Mouse (Mus musculus): Measurements from ENCODE around the gene Mfsd2b. TPM values are rescaled to one million over a fixed set of nuclear protein-coding genes. Genes with fewer than 3 reads are reported as not detected.
"Not testable (repeated sequence)": the region's sequence is repeated elsewhere in the genome, so short reads cannot be mapped to it uniquely, and the experiment has no call there.

Gene Mfsd2b
- polyA plus RNA-seq, 1 experiment: 0.07 TPM

GRCm38 (mm10) chr12:4889891-4890290, 15.7 kb upstream of the Mfsd2b start:
- TF ChIP-seq MYOD1 (IDR thresholded peaks at IDR 0.05; ENCODE audit: control insufficient read depth in 1 of 3, insufficient read length in 2 of 3, low read depth in 2 of 3) (no peak), USF1 (IDR thresholded peaks at IDR 0.05; ENCODE audit: low read depth) (no peak), REST (IDR thresholded peaks at IDR 0.05; ENCODE audit: insufficient read depth, insufficient read length) (no peak), MAX (IDR thresholded peaks at IDR 0.05; ENCODE audit: low read depth) (no peak), POLR2A (IDR thresholded peaks at IDR 0.05; ENCODE audit: insufficient read length, low read depth) (no peak), POLR2AphosphoS2 (IDR thresholded peaks at IDR 0.05; ENCODE audit: insufficient read length, low read depth) (no peak), TCF12 (IDR thresholded peaks at IDR 0.05; ENCODE audit: insufficient read depth, poor library complexity, severe bottlenecking) (no peak), TCF3 (IDR thresholded peaks at IDR 0.05; ENCODE audit: insufficient read length, low read depth) (no peak), SRF (IDR thresholded peaks at IDR 0.05; ENCODE audit: control insufficient read depth, insufficient read length, low read depth) (no peak), MYOG (IDR thresholded peaks at IDR 0.05; ENCODE audit: control insufficient read depth in 1 of 3, insufficient read depth in 1 of 3, insufficient read length in 2 of 3, low read depth in 2 of 3) (no peak), CEBPB (IDR thresholded peaks at IDR 0.05; ENCODE audit: insufficient read depth, poor library complexity, severe bottlenecking) (no peak), E2F4 (IDR thresholded peaks at IDR 0.05; ENCODE audit: insufficient read depth) (no peak)
- no peak overlapping the region for H3K4me2 ChIP-seq (ENCODE audit: low read depth)
- H3K4me3 ChIP-seq: no peak overlapping the region
- no peak overlapping the region for H3ac ChIP-seq (ENCODE audit: control insufficient read depth, insufficient read length)
- H3K27me3 ChIP-seq (ENCODE audit: control insufficient read depth, insufficient read depth, insufficient read length): no peaks in the 10 kb centered on the region
- H3K36me3 ChIP-seq (ENCODE audit: control insufficient read depth, insufficient read depth): peaks cover 10% of the 10 kb centered on the region
- no peaks in the 10 kb centered on the region for H3K79me2 ChIP-seq (ENCODE audit: control insufficient read depth, insufficient read depth)

GRCm38 (mm10) chr12:4889251-4889650, 15.1 kb upstream of the Mfsd2b start:
- Histone ChIP-seq H3K4me2 (ENCODE audit: low read depth) (no peak overlapping the region), H3ac (ENCODE audit: control insufficient read depth, insufficient read length) (no peak overlapping the region), H3K4me3 (no peak overlapping the region), H3K79me2 (ENCODE audit: control insufficient read depth, insufficient read depth) (no peaks in the 10 kb centered on the region), H3K36me3 (ENCODE audit: control insufficient read depth, insufficient read depth) (peaks cover 10% of the 10 kb centered on the region), H3K27me3 (ENCODE audit: control insufficient read depth, insufficient read depth, insufficient read length) (no peaks in the 10 kb centered on the region)
- TF ChIP-seq POLR2A (IDR thresholded peaks at IDR 0.05; ENCODE audit: insufficient read length, low read depth) (no peak), POLR2AphosphoS2 (IDR thresholded peaks at IDR 0.05; ENCODE audit: insufficient read length, low read depth) (no peak), USF1 (IDR thresholded peaks at IDR 0.05; ENCODE audit: low read depth) (no peak), SRF (IDR thresholded peaks at IDR 0.05; ENCODE audit: control insufficient read depth, insufficient read length, low read depth) (no peak), MYOG (IDR thresholded peaks at IDR 0.05; ENCODE audit: control insufficient read depth in 1 of 3, insufficient read depth in 1 of 3, insufficient read length in 2 of 3, low read depth in 2 of 3) (no peak), TCF12 (IDR thresholded peaks at IDR 0.05; ENCODE audit: insufficient read depth, poor library complexity, severe bottlenecking) (no peak), E2F4 (IDR thresholded peaks at IDR 0.05; ENCODE audit: insufficient read depth) (no peak), MAX (IDR thresholded peaks at IDR 0.05; ENCODE audit: low read depth) (no peak), REST (IDR thresholded peaks at IDR 0.05; ENCODE audit: insufficient read depth, insufficient read length) (no peak), CEBPB (IDR thresholded peaks at IDR 0.05; ENCODE audit: insufficient read depth, poor library complexity, severe bottlenecking) (no peak), MYOD1 (IDR thresholded peaks at IDR 0.05; ENCODE audit: control insufficient read depth in 1 of 3, insufficient read length in 2 of 3, low read depth in 2 of 3) (no peak), TCF3 (IDR thresholded peaks at IDR 0.05; ENCODE audit: insufficient read length, low read depth) (no peak)

DNA sequence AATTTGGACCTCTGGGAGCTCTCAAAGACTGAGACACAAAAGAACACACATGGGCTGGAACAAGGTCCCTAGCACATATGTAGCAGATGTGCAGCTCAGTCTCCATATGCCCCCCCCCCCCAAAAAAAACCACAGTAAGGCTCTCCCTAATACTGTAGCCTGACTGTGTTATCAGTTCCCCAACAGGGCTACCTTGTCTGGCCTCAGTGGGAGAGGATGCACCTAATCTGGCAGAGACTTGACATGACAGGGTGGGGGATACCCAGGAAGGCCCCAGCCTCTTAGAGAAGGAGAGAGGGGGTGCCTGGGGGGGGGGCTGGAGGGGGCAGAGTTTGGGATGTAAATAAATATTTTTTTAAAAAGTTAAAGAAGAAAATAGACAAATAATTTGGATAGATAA, 14.6 kb upstream of the Mfsd2b start:
- Histone ChIP-seq H3K4me2 (ENCODE audit: low read depth) (no peak overlapping the region), H3K4me3 (no peak overlapping the region), H3ac (ENCODE audit: control insufficient read depth, insufficient read length) (no peak overlapping the region), H3K79me2 (ENCODE audit: control insufficient read depth, insufficient read depth) (no peaks in the 10 kb centered on the region), H3K36me3 (ENCODE audit: control insufficient read depth, insufficient read depth) (peaks cover 10% of the 10 kb centered on the region), H3K27me3 (ENCODE audit: control insufficient read depth, insufficient read depth, insufficient read length) (no peaks in the 10 kb centered on the region)
- TF ChIP-seq MYOG (IDR thresholded peaks at IDR 0.05; ENCODE audit: control insufficient read depth in 1 of 3, insufficient read depth in 1 of 3, insufficient read length in 2 of 3, low read depth in 2 of 3) (no peak), CEBPB (IDR thresholded peaks at IDR 0.05; ENCODE audit: insufficient read depth, poor library complexity, severe bottlenecking) (no peak), POLR2AphosphoS2 (IDR thresholded peaks at IDR 0.05; ENCODE audit: insufficient read length, low read depth) (no peak), MYOD1 (IDR thresholded peaks at IDR 0.05; ENCODE audit: control insufficient read depth in 1 of 3, insufficient read length in 2 of 3, low read depth in 2 of 3) (no peak), TCF3 (IDR thresholded peaks at IDR 0.05; ENCODE audit: insufficient read length, low read depth) (no peak), POLR2A (IDR thresholded peaks at IDR 0.05; ENCODE audit: insufficient read length, low read depth) (no peak)

- H3K4me2 ChIP-seq (ENCODE audit: low read depth); H3K4me3 ChIP-seq; H3ac ChIP-seq (ENCODE audit: control insufficient read depth, insufficient read length); H3K79me2 ChIP-seq (ENCODE audit: control insufficient read depth, insufficient read depth); H3K36me3 ChIP-seq (ENCODE audit: control insufficient read depth, insufficient read depth); H3K27me3 ChIP-seq (ENCODE audit: control insufficient read depth, insufficient read depth, insufficient read length): not testable (repeated sequence)
Observed at GRCm38 (mm10) chr12:4886581-4886980, 12.4 kb upstream of the Mfsd2b start.

DNA sequence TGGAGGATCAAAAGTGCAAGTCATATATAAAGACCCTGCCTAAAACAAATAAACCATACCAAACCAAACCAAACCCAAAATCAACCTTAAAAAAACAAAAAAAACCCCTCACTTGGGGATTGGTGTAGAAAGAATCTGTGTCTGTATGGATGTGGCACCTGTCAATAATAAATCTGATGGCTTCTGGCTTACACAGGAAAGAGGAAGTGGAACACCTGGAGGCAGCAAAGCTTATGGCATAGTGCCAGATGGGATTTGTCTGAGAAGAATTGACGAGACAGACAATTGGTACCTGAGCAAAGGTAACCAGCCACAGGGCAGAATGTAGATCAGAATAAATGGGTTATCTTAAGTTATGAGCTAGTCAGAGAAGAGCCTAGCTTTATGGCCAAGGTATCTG, 10.9 kb upstream of the Mfsd2b start:
- H3K79me2 ChIP-seq (ENCODE audit: control insufficient read depth, insufficient read depth): no peaks in the 10 kb centered on the region
- H3K4me2 ChIP-seq (ENCODE audit: low read depth): no peak overlapping the region
- TF ChIP-seq MYOD1 (IDR thresholded peaks at IDR 0.05; ENCODE audit: control insufficient read depth in 1 of 3, insufficient read length in 2 of 3, low read depth in 2 of 3) (no peak), REST (IDR thresholded peaks at IDR 0.05; ENCODE audit: insufficient read depth, insufficient read length) (no peak), MAX (IDR thresholded peaks at IDR 0.05; ENCODE audit: low read depth) (no peak), POLR2AphosphoS2 (IDR thresholded peaks at IDR 0.05; ENCODE audit: insufficient read length, low read depth) (no peak), MYOG (IDR thresholded peaks at IDR 0.05; ENCODE audit: control insufficient read depth in 1 of 3, insufficient read depth in 1 of 3, insufficient read length in 2 of 3, low read depth in 2 of 3) (no peak), TCF3 (IDR thresholded peaks at IDR 0.05; ENCODE audit: insufficient read length, low read depth) (no peak), POLR2A (IDR thresholded peaks at IDR 0.05; ENCODE audit: insufficient read length, low read depth) (no peak), TCF12 (IDR thresholded peaks at IDR 0.05; ENCODE audit: insufficient read depth, poor library complexity, severe bottlenecking) (no peak), E2F4 (IDR thresholded peaks at IDR 0.05; ENCODE audit: insufficient read depth) (no peak), USF1 (IDR thresholded peaks at IDR 0.05; ENCODE audit: low read depth) (no peak)
- H3ac ChIP-seq (ENCODE audit: control insufficient read depth, insufficient read length): no peak overlapping the region
- H3K36me3 ChIP-seq (ENCODE audit: control insufficient read depth, insufficient read depth): peaks cover 3% of the 10 kb centered on the region
- H3K27me3 ChIP-seq (ENCODE audit: control insufficient read depth, insufficient read depth, insufficient read length): no peaks in the 10 kb centered on the region
- no peak overlapping the region for H3K4me3 ChIP-seq
